In the genomic region with DNA sequence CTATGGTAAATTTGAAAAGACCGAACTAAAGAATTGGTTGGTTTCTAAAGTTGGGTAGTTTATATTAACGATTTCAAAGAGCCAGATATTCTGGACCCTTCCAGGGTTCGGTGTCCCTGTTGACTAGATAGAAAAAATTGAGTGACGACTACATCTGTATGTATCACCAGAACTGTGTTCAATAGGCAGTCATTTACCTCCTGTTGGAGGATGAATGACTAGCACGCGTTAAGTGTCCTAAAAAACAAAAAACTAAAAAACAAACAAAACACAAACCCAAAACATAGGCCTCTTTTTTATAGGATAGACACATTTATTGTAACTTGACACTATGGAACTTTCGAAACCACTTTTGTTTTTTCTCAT, we compare ENCODE assay signal across 8 mouse cellular contexts. TPM values are rescaled to one million over a fixed set of nuclear protein-coding genes. Genes with fewer than 3 reads are reported as not detected.
DNase-seq lines count a peak whose midpoint lies in the region; ATAC-seq and TF ChIP-seq lines count a peak whose summit lies in the region.

No protein-coding gene starts in this region.

- no peak for TF ChIP-seq POLR2A in lung, adult 2 months (IDR thresholded peaks at IDR 0.05; ENCODE audit: borderline replicate concordance, extremely low read depth, low read depth, low read length)

- DNase-seq in lung, adult 2 months = no peak
- no peak for DNase-seq in lung, postnatal 25 days (ENCODE audit: low spot score)
- DNase-seq in intestine, embryonic 14.5 days (ENCODE audit: low spot score) = no peak
- no peak for DNase-seq in layer of hippocampus, postnatal 10 days (ENCODE audit: low spot score in 2 of 2)
- no peak for DNase-seq in urinary bladder, postnatal 14 days (ENCODE audit: low spot score)

- peak overlapping the region; percentile 75 for H3K4me3 ChIP-seq in lung, adult 2 months (replicated peaks; ENCODE audit: extremely low read depth, low read depth, low read length)
- peak overlapping the region; percentile 59 for H3K4me3 ChIP-seq in embryonic facial prominence, embryonic 12.5 days
- peak overlapping the region; percentile 78 for H3K4me3 ChIP-seq in intestine, embryonic 14.5 days (ENCODE audit: low read depth, low read length)
- H3K4me3 ChIP-seq in neural tube, embryonic 13.5 days = peak overlapping the region; percentile 55

- H3K27ac ChIP-seq in embryonic facial prominence, embryonic 12.5 days = 0 out of 2 replicates have a peak overlapping the region, but pooled peaks have one; percentile 12
- H3K27ac ChIP-seq in intestine, embryonic 14.5 days (ENCODE audit: low read depth) = 0 out of 2 replicates have a peak overlapping the region, but pooled peaks have one; percentile 9
- H3K27ac ChIP-seq in neural tube, embryonic 13.5 days (replicated peaks) = peak overlapping the region; percentile 52; the same call in 1 of the 2 replicates

- H3K36me3 ChIP-seq in embryonic facial prominence, embryonic 12.5 days = peaks cover 13% of the 10 kb centered on the region; the same call in 1 of the 2 replicates
- peaks cover 10% of the 10 kb centered on the region; the same call in 1 of the 2 replicates for H3K36me3 ChIP-seq in intestine, embryonic 14.5 days (ENCODE audit: control insufficient read depth, insufficient read depth, low read length)
- peaks cover 11% of the 10 kb centered on the region for H3K36me3 ChIP-seq in neural tube, embryonic 13.5 days

- no peak for TF ChIP-seq CTCF in lung, adult 2 months (IDR thresholded peaks at IDR 0.05; ENCODE audit: insufficient read depth, low read length)

- ATAC-seq in embryonic facial prominence, embryonic 12.5 days (ENCODE audit: insufficient number of reproducible peaks, insufficient read depth, low FRiP score, low TSS enrichment) = no peak
- ATAC-seq in intestine, embryonic 14.5 days (replicated peaks; ENCODE audit: low FRiP score, low TSS enrichment, low read depth) = peak; percentile 41; the same call in 1 of the 2 replicates
- ATAC-seq in neural tube, embryonic 13.5 days (ENCODE audit: low read depth) = peak; percentile 41; the same call in 1 of the 2 replicates
- ATAC-seq in erythroid progenitor cell, adult 5-6 weeks (replicated peaks; ENCODE audit: low FRiP score, poor library complexity, severe bottlenecking) = no peak

- no peaks in the 10 kb centered on the region for H3K27me3 ChIP-seq in embryonic facial prominence, embryonic 12.5 days
- no peaks in the 10 kb centered on the region for H3K27me3 ChIP-seq in intestine, embryonic 14.5 days (replicated peaks; ENCODE audit: control insufficient read depth, insufficient read depth, low read length)
- peaks cover 4% of the 10 kb centered on the region; the same call in 1 of the 2 replicates for H3K27me3 ChIP-seq in neural tube, embryonic 13.5 days

- WGBS in lung, adult 2 months = 20% methylated on average over 7 of the region's 7 CpGs
- 26% methylated on average over 7 of the region's 7 CpGs for WGBS in embryonic facial prominence, embryonic 12.5 days
- WGBS in intestine, embryonic 14.5 days = 24% methylated on average over 7 of the region's 7 CpGs
- 20% methylated on average over 7 of the region's 7 CpGs for WGBS in neural tube, embryonic 13.5 days

- H3K9me3 ChIP-seq in embryonic facial prominence, embryonic 12.5 days = no peaks in the 10 kb centered on the region
- H3K9me3 ChIP-seq in intestine, embryonic 14.5 days (ENCODE audit: control insufficient read depth, low read length) = no peaks in the 10 kb centered on the region
- no peaks in the 10 kb centered on the region for H3K9me3 ChIP-seq in neural tube, embryonic 13.5 days

- peak overlapping the region; percentile 67 for H3K4me2 ChIP-seq in embryonic facial prominence, embryonic 12.5 days (replicated peaks)
- peak overlapping the region; percentile 77 for H3K4me2 ChIP-seq in intestine, embryonic 14.5 days (ENCODE audit: low read length)
- H3K4me2 ChIP-seq in neural tube, embryonic 13.5 days = peak overlapping the region; percentile 93

- H3K9ac ChIP-seq in embryonic facial prominence, embryonic 12.5 days = peak overlapping the region; percentile 67
- H3K9ac ChIP-seq in intestine, embryonic 14.5 days (ENCODE audit: low read length) = peak overlapping the region; percentile 80
- peak overlapping the region; percentile 89 for H3K9ac ChIP-seq in neural tube, embryonic 13.5 days

- no peaks in the 10 kb centered on the region for H3K4me1 ChIP-seq in lung, adult 2 months (ENCODE audit: control insufficient read depth, insufficient read depth, low read length)
- H3K4me1 ChIP-seq in embryonic facial prominence, embryonic 12.5 days = peaks cover 6% of the 10 kb centered on the region; the same call in 1 of the 2 replicates
- peaks cover 5% of the 10 kb centered on the region for H3K4me1 ChIP-seq in intestine, embryonic 14.5 days (replicated peaks; ENCODE audit: control insufficient read depth, insufficient read depth, low read length)
- peaks cover 11% of the 10 kb centered on the region for H3K4me1 ChIP-seq in neural tube, embryonic 13.5 days (replicated peaks)

RNA-seq across cellular contexts. Expression of gene Zfp850, which starts 0.5 kb away (rescaled TPM):
- polyA plus RNA-seq in lung, adult 2 months (2012; rRNA removed) = 0.18 and 0.31 TPM in 2 replicates
- polyA plus RNA-seq in embryonic facial prominence, embryonic 12.5 days (2016; fragmentation: Nextera tagmentation; extraction: Ambion mirVana) = 5.2 and 6.6 TPM in 2 replicates
- polyA plus RNA-seq in intestine, embryonic 14.5 days (2014; fragmentation: Nextera tagmentation; extraction: Ambion mirVana) = 5.9 and 6.7 TPM in 2 replicates
- 4.9 and 5.5 TPM in 2 replicates for polyA plus RNA-seq in neural tube, embryonic 13.5 days (2015; fragmentation: Nextera tagmentation; extraction: Ambion mirVana)
- total RNA-seq in layer of hippocampus, postnatal 10 days (2021) = 1 to 10 TPM; 5.6 to 5.9 TPM
- total RNA-seq in erythroid progenitor cell, adult 5-6 weeks (2015; ENCODE audit: low replicate concordance) = 0.36 and 0.84 TPM in 2 replicates
- total RNA-seq in erythroid progenitor cell, adult 5-6 weeks (2017; ENCODE audit: low replicate concordance) = 1.2 TPM in 1 of 2 replicates, not detected in the other

RNA-seq across cellular contexts. Expression of gene Zfp780b, which starts 35.5 kb away (rescaled TPM):
- polyA plus RNA-seq in lung, adult 2 months (2012; rRNA removed) = 1.3 and 2.0 TPM in 2 replicates
- 23.4 and 24.8 TPM in 2 replicates for polyA plus RNA-seq in embryonic facial prominence, embryonic 12.5 days (2016; fragmentation: Nextera tagmentation; extraction: Ambion mirVana)
- 16.8 and 18.7 TPM in 2 replicates for polyA plus RNA-seq in intestine, embryonic 14.5 days (2014; fragmentation: Nextera tagmentation; extraction: Ambion mirVana)
- polyA plus RNA-seq in neural tube, embryonic 13.5 days (2015; fragmentation: Nextera tagmentation; extraction: Ambion mirVana) = 28.0 and 35.8 TPM in 2 replicates
- total RNA-seq in layer of hippocampus, postnatal 10 days (2021) = 10 to 100 TPM; 23.3 to 23.5 TPM
- total RNA-seq in erythroid progenitor cell, adult 5-6 weeks (2015; ENCODE audit: low replicate concordance) = 2.1 and 6.5 TPM in 2 replicates
- 2.7 and 7.6 TPM in 2 replicates for total RNA-seq in erythroid progenitor cell, adult 5-6 weeks (2017; ENCODE audit: low replicate concordance)

RNA-seq across cellular contexts. Expression of gene Psmc4, which starts 35.5 kb away (rescaled TPM):
- polyA plus RNA-seq in lung, adult 2 months (2012; rRNA removed) = 67.7 and 86.4 TPM in 2 replicates
- polyA plus RNA-seq in embryonic facial prominence, embryonic 12.5 days (2016; fragmentation: Nextera tagmentation; extraction: Ambion mirVana) = 347 and 354 TPM in 2 replicates
- 281 and 298 TPM in 2 replicates for polyA plus RNA-seq in intestine, embryonic 14.5 days (2014; fragmentation: Nextera tagmentation; extraction: Ambion mirVana)
- 292 and 295 TPM in 2 replicates for polyA plus RNA-seq in neural tube, embryonic 13.5 days (2015; fragmentation: Nextera tagmentation; extraction: Ambion mirVana)
- total RNA-seq in layer of hippocampus, postnatal 10 days (2021) = 100 to 1,000 TPM; 130 to 137 TPM
- total RNA-seq in erythroid progenitor cell, adult 5-6 weeks (2015; ENCODE audit: low replicate concordance) = 77.1 and 114 TPM in 2 replicates
- 48.6 and 65.1 TPM in 2 replicates for total RNA-seq in erythroid progenitor cell, adult 5-6 weeks (2017; ENCODE audit: low replicate concordance)

RNA-seq across cellular contexts. Expression of gene Fcgbp, which starts 56.6 kb away (rescaled TPM):
- 7.5 and 19.2 TPM in 2 replicates for polyA plus RNA-seq in lung, adult 2 months (2012; rRNA removed)
- 0.40 and 0.73 TPM in 2 replicates for polyA plus RNA-seq in embryonic facial prominence, embryonic 12.5 days (2016; fragmentation: Nextera tagmentation; extraction: Ambion mirVana)
- polyA plus RNA-seq in intestine, embryonic 14.5 days (2014; fragmentation: Nextera tagmentation; extraction: Ambion mirVana) = 16.0 and 46.1 TPM in 2 replicates
- polyA plus RNA-seq in neural tube, embryonic 13.5 days (2015; fragmentation: Nextera tagmentation; extraction: Ambion mirVana) = 0.14 TPM in 1 of 2 replicates, not detected in the other
- total RNA-seq in layer of hippocampus, postnatal 10 days (2021) = 1 to 10 TPM in 1 of 2 experiments, under 1 TPM in 1; 0.89 to 1.7 TPM
- not detected in 2 replicates for total RNA-seq in erythroid progenitor cell, adult 5-6 weeks (2015; ENCODE audit: low replicate concordance)
- total RNA-seq in erythroid progenitor cell, adult 5-6 weeks (2017; ENCODE audit: low replicate concordance) = not detected in 2 replicates

Comparison
In these comparisons a context has a peak if more than half of its experiments do, and no peak if none do; other contexts are left out.
1. ATAC-seq: peak in intestine, embryonic 14.5 days (single experiment) and neural tube, embryonic 13.5 days (single experiment); none in embryonic facial prominence, embryonic 12.5 days (single experiment) and erythroid progenitor cell, adult 5-6 weeks (single experiment).
2. Peak in every context shown above with its lines, with median percentiles within 50 percentile points of each other: H3K4me3 ChIP-seq, H3K27ac ChIP-seq, H3K4me2 ChIP-seq and H3K9ac ChIP-seq.